Mouse (Mus musculus) lung, postnatal 0 days (tissue): ENCODE measurements around the gene E030030I06Rik.

Experiments used
- CTCF ChIP-seq: IDR thresholded peaks from 2 replicates; pipeline ENCODE4 v1.5.1; 2016; ENCODE audit warnings: antibody characterized with exemption, mild to moderate bottlenecking
- EP300 ChIP-seq: IDR thresholded peaks from 2 replicates; pipeline ENCODE4 v1.6.1; 2016; ENCODE audit warnings: antibody characterized with exemption, mild to moderate bottlenecking, control low read depth

DNA sequence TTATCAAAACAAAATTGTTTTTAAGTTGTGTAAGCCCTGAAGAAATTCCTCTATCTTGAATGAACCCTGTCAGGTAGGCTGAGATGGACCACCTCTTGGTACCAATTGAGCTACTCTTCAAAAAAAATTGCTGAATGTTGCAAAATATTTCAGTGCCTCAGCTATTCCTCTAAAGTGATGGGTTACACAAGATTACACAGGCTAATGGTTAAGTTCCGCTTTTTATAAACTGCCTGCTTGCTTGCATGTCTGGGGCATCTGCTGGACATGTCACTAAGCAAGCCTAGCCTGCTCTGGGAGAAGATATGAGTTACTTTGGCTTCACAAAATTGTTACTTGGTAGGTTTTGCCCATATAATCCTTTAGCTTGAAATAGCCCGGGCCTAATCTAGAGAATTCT lies 78.9 kb downstream of the E030030I06Rik start:
- TF ChIP-seq CTCF (no peak), EP300 (no peak)
